Mouse (Mus musculus) T-helper 17 cell (primary cell): Measurements from ENCODE around the gene Adora1.

Experiments
- in situ Hi-C, 2 experiments: fragments of 300-600 bp; cut with MboI, MseI; formaldehyde crosslinking; loops; 1 replicate in 1 of 2; 2 replicates in 1 of 2; pipeline ENCODE4 v1.15.1; 2025; ENCODE audit warnings: high pct_unique_total_duplicates in 2 of 2

Adora1 gene

GRCm38 (mm10) chr1:134162510-134163225 lies 72.6 kb downstream of the Adora1 start:
- in situ Hi-C loops = no loop called here

- in situ Hi-C loops = no loop called here
Observed at GRCm38 (mm10) chr1:134161399-134161798, 73.8 kb downstream of the Adora1 start.

- in situ Hi-C loops = no loop called here
Observed at GRCm38 (mm10) chr1:134160404-134160803, 74.8 kb downstream of the Adora1 start.

GRCm38 (mm10) chr1:134154655-134155054 lies 80.6 kb downstream of the Adora1 start:
- in situ Hi-C loops = loop anchor here (5.0 kb wide), 5 partner anchors 37 to 178 kb away; partner anchors contain the start of gene Ppfia4 (in 1 of the 2)

- in situ Hi-C loops = loop anchor here (5.0 kb wide), 5 partner anchors 37 to 178 kb away; partner anchors contain the start of gene Ppfia4 (in 1 of the 2)
Observed at GRCm38 (mm10) chr1:134154121-134154520, 81.1 kb downstream of the Adora1 start.

- in situ Hi-C loops = loop anchor here (5.0 kb wide), 5 partner anchors 36 to 179 kb away; partner anchors contain the start of gene Ppfia4 (in 1 of the 2)
Observed at GRCm38 (mm10) chr1:134152626-134153590, 82.3 kb downstream of the Adora1 start.

GRCm38 (mm10) chr1:134151655-134152412 lies 83.4 kb downstream of the Adora1 start:
- in situ Hi-C loops = loop anchor here (5.0 kb wide), 5 partner anchors 35 to 180 kb away; partner anchors contain the start of gene Ppfia4 (in 1 of the 2)

- in situ Hi-C loops = loop anchor here (5.0 kb wide), 5 partner anchors 33 to 182 kb away; partner anchors contain the start of gene Ppfia4 (in 1 of the 2)
Observed at GRCm38 (mm10) chr1:134150745-134151144, 84.5 kb downstream of the Adora1 start.

- in situ Hi-C loops = loop anchor here (5.0 kb wide), 5 partner anchors 33 to 182 kb away; partner anchors contain the start of gene Ppfia4 (in 1 of the 2)
Observed at GRCm38 (mm10) chr1:134150076-134150475, 85.2 kb downstream of the Adora1 start.
